Mouse (Mus musculus) MEL (cell line): ENCODE measurements around the gene Fxyd5. TPM values are rescaled to one million over a fixed set of nuclear protein-coding genes. Genes with fewer than 3 reads are reported as not detected.

Source experiments
- DNase-seq: peaks from one replicate; pipeline ENCODE4 v3.0.0; 2011; ENCODE audit warnings: low read depth, low spot score
- H3K27ac ChIP-seq: 2 replicates; pipeline ENCODE4 v1.5.1; 2012; ENCODE audit warnings: low read depth, mild to moderate bottlenecking, control low read depth, low read length, moderate library complexity; ENCODE audit not compliant: control insufficient read depth
- H3K27me3 ChIP-seq, 2 experiments: fragments of 150-350 bp in 1 of 2; sonication (generic) in 1 of 2; 2 replicates each; pipeline ENCODE4 v1.6.1; 2012; ENCODE audit warnings: low read length in 2 of 2, mild to moderate bottlenecking in 2 of 2, improper control_type of control experiment in 1 of 2, moderate library complexity in 1 of 2; ENCODE audit not compliant: insufficient read depth in 2 of 2, control insufficient read depth in 1 of 2
- H3K36me3 ChIP-seq, 2 experiments: 2 replicates each; pipeline ENCODE4 v1.6.1; 2012 to 2014; ENCODE audit warnings: low read length in 2 of 2, improper control_type of control experiment in 1 of 2, inconsistent platforms in 1 of 2, mild to moderate bottlenecking in 1 of 2; ENCODE audit not compliant: insufficient read depth in 2 of 2, control insufficient read depth in 1 of 2
- H3K4me1 ChIP-seq, 2 experiments: fragments of 150-350 bp in 1 of 2; sonication (generic) in 1 of 2; 2 replicates each; pipeline ENCODE4 v1.6.1; 2012; ENCODE audit warnings: low read length in 2 of 2, improper control_type of control experiment in 1 of 2, mild to moderate bottlenecking in 1 of 2; ENCODE audit not compliant: insufficient read depth in 2 of 2, control insufficient read depth in 1 of 2
- H3K4me3 ChIP-seq, 2 experiments: fragments of 150-350 bp in 1 of 2; sonication (generic) in 1 of 2; 2 replicates each; pipeline ENCODE4 v1.5.1; 2012; ENCODE audit warnings: low read depth in 2 of 2, low read length in 2 of 2, mild to moderate bottlenecking in 2 of 2, moderate library complexity in 2 of 2, control low read depth in 1 of 2, improper control_type of control experiment in 1 of 2; ENCODE audit not compliant: control insufficient read depth in 1 of 2, insufficient read depth in 1 of 2
- H3K79me2 ChIP-seq: 2 replicates; pipeline ENCODE4 v1.6.1; 2012; ENCODE audit warnings: mild to moderate bottlenecking, low read length, moderate library complexity; ENCODE audit not compliant: control insufficient read depth, poor library complexity, insufficient read depth
- H3K9ac ChIP-seq: 2 replicates; pipeline ENCODE4 v1.6.1; 2012; ENCODE audit warnings: low read depth, mild to moderate bottlenecking, control low read depth, low read length, moderate library complexity; ENCODE audit not compliant: control insufficient read depth, poor library complexity, severe bottlenecking
- H3K9me3 ChIP-seq: fragments of 150-350 bp; sonication (generic); replicated peaks from 2 replicates; pipeline ENCODE4 v1.6.1; 2012; ENCODE audit warnings: mild to moderate bottlenecking, low read length, improper control_type of control experiment, moderate library complexity; ENCODE audit not compliant: insufficient read depth
- BHLHE40 ChIP-seq: IDR thresholded peaks from 2 replicates; pipeline ENCODE4 v1.6.1; 2012; ENCODE audit warnings: low read depth, mild to moderate bottlenecking, inconsistent platforms, low read length, improper control_type of control experiment, borderline replicate concordance
- CHD1 ChIP-seq: IDR thresholded peaks from 2 replicates; pipeline ENCODE4 v1.6.1; 2012; ENCODE audit warnings: low read depth, mild to moderate bottlenecking, inconsistent platforms, low read length, improper control_type of control experiment
- CHD2 ChIP-seq: IDR thresholded peaks from 2 replicates; pipeline ENCODE4 v1.6.1; 2011; ENCODE audit warnings: low read length, improper control_type of control experiment
- CTCF ChIP-seq, 3 experiments: IDR thresholded peaks in 2 of 3; conservative IDR thresholded peaks in 1 of 3; 2 replicates each; pipeline ENCODE4 v1.5.1; 2011 to 2012; ENCODE audit warnings: low read length in 3 of 3, low read depth in 2 of 3, mild to moderate bottlenecking in 2 of 3, improper control_type of control experiment in 1 of 3, inconsistent platforms in 1 of 3, mixed read lengths in 1 of 3, moderate library complexity in 1 of 3; ENCODE audit not compliant: control insufficient read depth in 1 of 3, insufficient read depth in 1 of 3, poor library complexity in 1 of 3, severe bottlenecking in 1 of 3
- EP300 ChIP-seq, 2 experiments: IDR thresholded peaks; 2 replicates each; pipeline ENCODE4 v1.6.1; 2011; ENCODE audit warnings: improper control_type of control experiment in 2 of 2, low read length in 2 of 2, low read depth in 1 of 2, mild to moderate bottlenecking in 1 of 2
- GABPA ChIP-seq: IDR thresholded peaks from 2 replicates; pipeline ENCODE4 v1.6.1; 2012; ENCODE audit warnings: low read depth, mild to moderate bottlenecking, inconsistent platforms, low read length, improper control_type of control experiment, moderate library complexity
- GATA1 ChIP-seq: IDR thresholded peaks from 2 replicates; pipeline ENCODE4 v1.6.1; 2011; ENCODE audit warnings: low read depth, low read length, improper control_type of control experiment
- MAFK ChIP-seq: IDR thresholded peaks from 2 replicates; pipeline ENCODE4 v1.6.1; 2011; ENCODE audit warnings: low read depth, mild to moderate bottlenecking, low read length, improper control_type of control experiment, borderline replicate concordance
- MAZ ChIP-seq: IDR thresholded peaks from 2 replicates; pipeline ENCODE4 v1.6.1; 2012; ENCODE audit warnings: low read depth, mild to moderate bottlenecking, inconsistent platforms, low read length, improper control_type of control experiment
- MEF2A ChIP-seq: IDR thresholded peaks from 2 replicates; pipeline ENCODE4 v1.6.1; 2014; ENCODE audit warnings: low read depth, mild to moderate bottlenecking, inconsistent platforms, low read length, improper control_type of control experiment; ENCODE audit not compliant: poor library complexity, insufficient replicate concordance, severe bottlenecking; ENCODE audit errors: extremely low read depth
- MXI1 ChIP-seq: IDR thresholded peaks from 2 replicates; pipeline ENCODE4 v1.6.1; 2011; ENCODE audit warnings: mild to moderate bottlenecking, low read depth, low read length, improper control_type of control experiment
- NELFE ChIP-seq: IDR thresholded peaks from 2 replicates; pipeline ENCODE4 v1.6.1; 2011; ENCODE audit warnings: low read depth, low read length, improper control_type of control experiment
- NRF1 ChIP-seq: IDR thresholded peaks from 2 replicates; pipeline ENCODE4 v1.6.1; 2014; ENCODE audit warnings: low read depth, mild to moderate bottlenecking, inconsistent platforms, low read length, improper control_type of control experiment, moderate library complexity; ENCODE audit not compliant: poor library complexity, insufficient read depth, severe bottlenecking
- POLR2A ChIP-seq, 2 experiments: IDR thresholded peaks; 2 replicates each; pipeline ENCODE4 v1.6.1; 2011 to 2012; ENCODE audit warnings: low read length in 2 of 2, mild to moderate bottlenecking in 2 of 2, control low read depth in 1 of 2, improper control_type of control experiment in 1 of 2, low read depth in 1 of 2, moderate library complexity in 1 of 2; ENCODE audit not compliant: control insufficient read depth in 1 of 2, insufficient read depth in 1 of 2, poor library complexity in 1 of 2
- RAD21 ChIP-seq: IDR thresholded peaks from 2 replicates; pipeline ENCODE4 v1.6.1; 2011; ENCODE audit warnings: mild to moderate bottlenecking, low read depth, low read length, improper control_type of control experiment
- RCOR1 ChIP-seq: IDR thresholded peaks from 2 replicates; pipeline ENCODE4 v1.6.1; 2012; ENCODE audit warnings: low read depth, mild to moderate bottlenecking, inconsistent platforms, low read length, improper control_type of control experiment
- SMC3 ChIP-seq: IDR thresholded peaks from 2 replicates; pipeline ENCODE4 v1.6.1; 2011; ENCODE audit warnings: low read depth, low read length, improper control_type of control experiment
- TAL1 ChIP-seq: IDR thresholded peaks from 2 replicates; pipeline ENCODE4 v1.6.1; 2012; ENCODE audit warnings: mild to moderate bottlenecking, inconsistent platforms, low read length, moderate library complexity, mixed read lengths
- TBP ChIP-seq: IDR thresholded peaks from 2 replicates; pipeline ENCODE4 v1.8.0; 2011; ENCODE audit warnings: low read depth, low read length, improper control_type of control experiment
- TCF12 ChIP-seq: IDR thresholded peaks from 2 replicates; pipeline ENCODE4 v1.6.1; 2014; ENCODE audit warnings: low read depth, mild to moderate bottlenecking, inconsistent platforms, low read length, improper control_type of control experiment, moderate library complexity
- USF2 ChIP-seq, 2 experiments: IDR thresholded peaks; 2 replicates each; pipeline ENCODE4 v1.6.1; 2011 to 2012; ENCODE audit warnings: improper control_type of control experiment in 2 of 2, low read length in 2 of 2, borderline replicate concordance in 1 of 2, inconsistent platforms in 1 of 2, low read depth in 1 of 2, mild to moderate bottlenecking in 1 of 2; ENCODE audit not compliant: insufficient read depth in 1 of 2
- ZKSCAN1 ChIP-seq: IDR thresholded peaks from 2 replicates; pipeline ENCODE4 v1.6.1; 2012; ENCODE audit warnings: low read depth, mild to moderate bottlenecking, inconsistent platforms, low read length, improper control_type of control experiment, moderate library complexity
- ZMIZ1 ChIP-seq: IDR thresholded peaks from 2 replicates; pipeline ENCODE4 v1.6.1; 2012; ENCODE audit warnings: low read depth, mild to moderate bottlenecking, inconsistent platforms, low read length, improper control_type of control experiment, moderate library complexity
- polyA plus RNA-seq, 2 experiments: library from polyadenylated mRNA; stranded (reverse) in 1 of 2; unstranded in 1 of 2; fragments of >175 nt in 1 of 2; fragments of >200 nt in 1 of 2; gene quantifications; 2 replicates each; pipeline versions ENCODE4 v1.2.1 to v1.2.4; 2012; ENCODE audit warnings: low replicate concordance in 2 of 2, low read depth in 1 of 2; ENCODE audit not compliant: insufficient read length in 2 of 2, insufficient read depth in 1 of 2, missing spikeins in 1 of 2
- total RNA-seq: library from RNA; depleted of rRNA; stranded (reverse); fragments of 300-350 nt; gene quantifications from 2 replicates; pipeline ENCODE4 v1.2.3, GENCODE M21; 2012

The Fxyd5 gene
- total and polyA plus RNA-seq, 3 experiments, result 39.4 to 57.5 TPM; not detected in 1

DNA sequence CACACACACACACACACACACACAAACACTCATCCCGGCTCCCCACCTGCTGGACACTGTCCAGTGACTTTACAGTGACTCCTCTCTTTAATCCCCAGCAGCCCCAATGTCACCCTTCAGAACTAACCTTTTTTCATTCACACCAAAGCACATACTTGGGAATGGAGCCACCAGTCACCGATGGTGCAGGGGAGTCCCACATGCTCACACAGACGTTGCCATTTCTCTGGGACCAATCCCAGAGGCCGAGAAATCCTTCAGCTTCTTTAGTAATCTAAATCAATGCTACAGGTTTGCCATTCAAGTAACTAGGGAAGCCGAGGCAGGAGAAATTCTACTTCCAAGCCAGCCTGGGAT lies 32.4 kb upstream of the Fxyd5 start:
- H3K79me2 ChIP-seq, result no peaks in the 10 kb centered on the region
- TF ChIP-seq RAD21, result no peak
- TF ChIP-seq MEF2A, result no peak
- no peak for TF ChIP-seq TAL1
- TF ChIP-seq ZMIZ1, result no peak
- no peak for TF ChIP-seq USF2 (IDR thresholded peaks at IDR 0.05; ENCODE audit: borderline replicate concordance in 1 of 2, insufficient read depth in 1 of 2, low read depth in 1 of 2, low read length in 2 of 2)
- no peak for TF ChIP-seq SMC3
- TF ChIP-seq MXI1, result no peak
- no peak for TF ChIP-seq ZKSCAN1
- no peak overlapping the region for H3K9ac ChIP-seq
- H3K36me3 ChIP-seq, result no peaks in the 10 kb centered on the region
- H3K4me1 ChIP-seq, result no peaks in the 10 kb centered on the region
- no peak for DNase-seq
- no peak overlapping the region for H3K4me3 ChIP-seq
- H3K27me3 ChIP-seq, result no peaks in the 10 kb centered on the region; a peak in 2 of 4 replicates
- no peaks in the 10 kb centered on the region for H3K9me3 ChIP-seq
- no peak overlapping the region for H3K27ac ChIP-seq

GRCm38 (mm10) chr7:31074061-31074712 lies 31.9 kb upstream of the Fxyd5 start:
- TF ChIP-seq TBP (no peak), NELFE (no peak), GATA1 (no peak), BHLHE40 (no peak), CTCF (IDR thresholded peaks at IDR 0.05 in 2 of 3, conservative IDR thresholded peaks at IDR 0.05 in 1 of 3; ENCODE audit: control insufficient read depth in 1 of 3, insufficient read depth in 1 of 3, low read depth in 2 of 3, low read length in 3 of 3, poor library complexity in 1 of 3, severe bottlenecking in 1 of 3) (no peak)
- Histone ChIP-seq H3K36me3 (no peaks in the 10 kb centered on the region), H3K9me3 (no peaks in the 10 kb centered on the region), H3K4me3 (no peak overlapping the region), H3K27me3 (no peaks in the 10 kb centered on the region; a peak in 2 of 4 replicates), H3K9ac (no peak overlapping the region), H3K4me1 (no peaks in the 10 kb centered on the region), H3K27ac (no peak overlapping the region), H3K79me2 (no peaks in the 10 kb centered on the region)
- no peak for DNase-seq

DNA sequence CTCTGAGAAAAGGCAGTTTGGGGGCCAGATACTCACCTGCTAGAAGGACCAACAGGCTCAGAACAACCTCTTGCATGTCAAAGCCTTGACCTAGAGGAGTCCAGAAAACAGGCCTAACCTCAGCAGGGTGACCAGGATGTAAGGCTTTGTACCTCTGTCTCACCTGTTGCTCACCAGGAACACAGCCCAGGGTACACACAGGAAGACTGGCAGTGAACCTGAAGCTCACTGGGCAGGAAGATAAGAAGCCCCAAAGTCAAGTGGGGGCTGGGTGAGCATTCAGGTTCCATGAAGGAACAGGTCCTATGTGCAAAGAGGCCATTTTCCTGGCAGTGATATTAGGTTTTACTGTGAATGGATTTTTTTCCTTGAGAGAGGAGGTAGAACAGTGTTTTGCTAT lies 31.3 kb upstream of the Fxyd5 start:
- H3K27ac ChIP-seq, result no peak overlapping the region
- no peaks in the 10 kb centered on the region for H3K9me3 ChIP-seq
- no peaks in the 10 kb centered on the region for H3K36me3 ChIP-seq
- no peak for TF ChIP-seq TCF12
- TF ChIP-seq TAL1, result no peak
- no peak for TF ChIP-seq GABPA
- TF ChIP-seq EP300 (IDR thresholded peaks at IDR 0.05; ENCODE audit: low read depth in 1 of 2, low read length in 2 of 2), result no peak
- TF ChIP-seq CHD1, result no peak
- TF ChIP-seq ZKSCAN1, result no peak
- no peak for TF ChIP-seq RCOR1
- no peak for TF ChIP-seq POLR2A (IDR thresholded peaks at IDR 0.05; ENCODE audit: control insufficient read depth in 1 of 2, insufficient read depth in 1 of 2, low read depth in 1 of 2, low read length in 2 of 2, poor library complexity in 1 of 2)
- TF ChIP-seq CHD2, result no peak
- TF ChIP-seq MAZ, result no peak
- no peak for TF ChIP-seq MAFK
- no peak for TF ChIP-seq TBP
- TF ChIP-seq NRF1, result no peak
- no peak for TF ChIP-seq CTCF (IDR thresholded peaks at IDR 0.05 in 2 of 3, conservative IDR thresholded peaks at IDR 0.05 in 1 of 3; ENCODE audit: control insufficient read depth in 1 of 3, insufficient read depth in 1 of 3, low read depth in 2 of 3, low read length in 3 of 3, poor library complexity in 1 of 3, severe bottlenecking in 1 of 3)
- no peak for TF ChIP-seq MEF2A
- H3K9ac ChIP-seq, result no peak overlapping the region
- H3K27me3 ChIP-seq, result no peaks in the 10 kb centered on the region; a peak in 2 of 4 replicates
- no peak overlapping the region for H3K4me3 ChIP-seq
- no peaks in the 10 kb centered on the region for H3K79me2 ChIP-seq
- DNase-seq, result no peak
- no peaks in the 10 kb centered on the region for H3K4me1 ChIP-seq
